In genomic region chr17:25808789-25809605, GRCm38 (mm10) we compare ENCODE assay signal across 7 mouse cellular contexts. TPM values are rescaled to one million over a fixed set of nuclear protein-coding genes. Genes with fewer than 3 reads are reported as not detected.
A peak's percentile ranks its signal among the peaks of the same experiment; 100 is the strongest.
DNase-seq lines count a peak whose midpoint lies in the region.

Fbxl16 (plus strand) TSS chr17:25809085.

- DNase-seq in adrenal gland, adult 18-20 months (ENCODE audit: low spot score in 2 of 2): peak; percentile 78 to 83
- peak; percentile 96 for DNase-seq in cerebellum, adult 9-10 months
- DNase-seq in frontal cortex, postnatal 14 days (ENCODE audit: low spot score in 2 of 2): peak; percentile 86 to 87
- peak; percentile 58 for DNase-seq in induced T-regulatory cell, adult 2 months (ENCODE audit: low read depth)
- peak; percentile 84 to 90 for DNase-seq in left cerebral cortex, adult 9 months (ENCODE audit: low spot score in 2 of 2)
- peak; percentile 60 to 83 for DNase-seq in lung, postnatal 4 days
- DNase-seq in splenic B cell, adult 2 months (ENCODE audit: low read depth, low spot score): peak; percentile 28

- H3K27me3 ChIP-seq in splenic B cell, adult 2 months (ENCODE audit: control insufficient read depth, insufficient read depth, low read length, poor library complexity, severe bottlenecking): no peaks in the 10 kb centered on the region; the same call in 1 of the 2 replicates

- no peaks in the 10 kb centered on the region for H3K36me3 ChIP-seq in splenic B cell, adult 2 months (ENCODE audit: control insufficient read depth, insufficient read depth, low read length, poor library complexity, severe bottlenecking)

RNA-seq across cellular contexts. Expression of gene Fbxl16, which starts in this region (rescaled TPM):
- total RNA-seq in adrenal gland, adult 18-20 months (2021): 10 to 100 TPM; 20.3 to 61.4 TPM

Comparison
In these comparisons a context has a peak if more than half of its experiments do, and no peak if none do; other contexts are left out.
1. Peak in every context shown above with its lines: DNase-seq.
2. DNase-seq: peak in every context shown above with its lines; median percentile 96 in cerebellum, adult 9-10 months; 87 in left cerebral cortex, adult 9 months; 86 in frontal cortex, postnatal 14 days; 80 in adrenal gland, adult 18-20 months; 72 in lung, postnatal 4 days; 58 in induced T-regulatory cell, adult 2 months; 28 in splenic B cell, adult 2 months.